Mouse (Mus musculus): ENCODE data around the gene Notch3.
"Not testable (repeated sequence)": the region's sequence is repeated elsewhere in the genome, so short reads cannot be mapped to it uniquely, and the experiment has no call there.

The Notch3 gene

DNA sequence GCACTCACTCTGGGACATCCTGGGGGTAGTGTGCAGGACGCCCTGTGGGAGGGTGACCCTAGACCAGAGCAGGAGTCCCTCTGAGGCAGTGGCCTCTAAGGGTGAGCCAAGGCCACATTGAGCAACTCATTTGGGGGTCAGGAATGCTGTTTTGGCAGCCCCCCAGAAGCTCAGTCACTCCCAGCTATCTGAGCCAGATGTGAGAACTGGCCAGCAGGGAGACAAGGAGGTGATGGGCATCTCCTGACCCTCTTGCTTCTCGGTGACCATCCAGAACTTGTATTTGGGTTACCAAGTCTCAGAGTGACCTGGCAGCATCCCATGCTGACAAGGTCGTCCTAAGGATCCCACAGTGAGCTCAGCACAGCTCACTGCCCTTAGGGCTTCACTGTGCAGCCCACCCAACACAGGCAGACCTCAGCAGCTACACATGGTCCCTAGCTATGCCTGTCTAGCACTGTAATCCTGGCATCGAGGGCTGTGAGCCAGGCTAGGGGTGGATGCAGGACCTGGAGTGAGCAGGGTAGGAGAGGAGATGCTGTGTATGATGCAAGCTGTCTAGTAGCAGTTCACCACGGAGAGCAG lies 49.3 kb downstream of the Notch3 start:
- DNase-seq = peak; percentile 73

DNA sequence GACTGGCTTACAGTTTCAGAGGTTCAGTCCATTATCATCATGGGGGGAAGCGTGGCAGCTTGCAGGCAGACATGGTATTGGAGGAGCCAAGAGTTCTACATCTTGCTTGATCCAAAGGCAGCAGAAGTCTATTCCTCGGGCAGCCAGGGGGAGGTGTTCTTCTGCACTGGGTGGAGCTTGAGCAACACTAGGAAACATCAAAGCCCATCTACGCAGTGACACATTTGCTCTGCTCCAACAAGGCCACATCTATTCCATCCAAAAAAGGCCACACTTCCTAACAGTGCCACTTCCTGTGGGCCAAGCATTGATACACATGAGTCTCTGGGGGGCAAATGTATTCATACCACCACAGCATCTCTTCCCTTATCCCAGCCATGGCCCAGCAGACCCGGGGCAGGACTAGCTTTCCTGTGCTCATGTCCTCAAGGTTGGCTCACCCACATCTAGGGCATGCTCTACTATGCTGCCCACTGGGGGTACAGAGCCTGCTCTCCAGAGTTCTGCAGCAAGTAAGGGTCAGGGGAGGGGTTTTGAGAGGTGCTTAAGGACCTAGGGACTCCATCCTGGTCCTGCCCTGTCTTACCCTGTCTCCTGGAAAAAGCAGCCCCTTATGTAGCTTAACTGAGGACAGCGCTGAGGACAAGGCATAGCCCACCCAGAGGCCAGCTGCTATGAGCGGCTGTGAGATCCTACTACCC lies 49.9 kb downstream of the Notch3 start:
- no peak for DNase-seq

GRCm38 (mm10) chr17:32114486-32114885 lies 52.2 kb downstream of the Notch3 start:
- not testable (repeated sequence) for DNase-seq

- peak; percentile 84 for DNase-seq
These were observed 52.9 kb downstream of the Notch3 start for GRCm38 (mm10) chr17:32113523-32114421.

- no peak for DNase-seq
These were observed 53.5 kb downstream of the Notch3 start for GRCm38 (mm10) chr17:32113255-32113522.

GRCm38 (mm10) chr17:32112434-32113254 lies 54.0 kb downstream of the Notch3 start:
- no peak for DNase-seq

- DNase-seq = no peak
These were observed 55.5 kb downstream of the Notch3 start for GRCm38 (mm10) chr17:32110980-32111780.

- DNase-seq = peak; percentile 58
These were observed 56.2 kb downstream of the Notch3 start for GRCm38 (mm10) chr17:32110424-32110823.

GRCm38 (mm10) chr17:32109201-32109940 lies 57.3 kb downstream of the Notch3 start:
- DNase-seq = no peak

DNA sequence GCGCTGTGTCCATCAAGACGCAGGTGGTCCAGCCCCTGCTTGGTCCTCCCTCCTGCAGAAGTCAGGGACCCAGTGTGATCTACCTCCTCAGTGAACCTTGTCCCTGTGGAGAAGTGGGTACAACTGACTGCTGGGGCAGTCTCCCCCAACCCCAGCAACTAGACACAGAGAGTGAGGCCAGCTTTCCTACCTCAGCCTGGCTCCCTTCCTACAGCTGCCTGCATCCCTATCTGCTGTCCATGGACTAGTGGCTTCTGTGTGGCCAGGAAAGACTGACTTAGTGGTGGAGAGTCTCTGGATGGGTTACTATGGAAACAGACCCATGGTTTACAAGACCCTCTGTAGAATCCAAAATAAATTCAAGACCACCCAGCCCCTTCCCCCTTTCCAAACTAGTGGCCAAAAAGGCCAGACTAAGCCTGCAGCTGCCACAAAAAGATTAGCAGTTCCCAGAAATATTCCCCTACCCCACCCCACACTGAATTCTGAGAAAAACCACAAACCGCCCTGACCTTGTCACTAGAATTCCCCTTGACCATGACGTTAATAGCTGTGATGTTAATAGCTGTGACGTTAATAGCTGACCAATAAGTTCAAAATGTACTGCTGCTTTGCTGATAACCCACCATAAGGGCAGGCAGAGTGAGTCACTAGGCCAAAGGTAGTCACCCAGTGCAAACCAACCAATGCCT lies 58.2 kb downstream of the Notch3 start:
- not testable (repeated sequence) for DNase-seq

GRCm38 (mm10) chr17:32107877-32108276 lies 58.8 kb downstream of the Notch3 start:
- DNase-seq = no peak

DNA sequence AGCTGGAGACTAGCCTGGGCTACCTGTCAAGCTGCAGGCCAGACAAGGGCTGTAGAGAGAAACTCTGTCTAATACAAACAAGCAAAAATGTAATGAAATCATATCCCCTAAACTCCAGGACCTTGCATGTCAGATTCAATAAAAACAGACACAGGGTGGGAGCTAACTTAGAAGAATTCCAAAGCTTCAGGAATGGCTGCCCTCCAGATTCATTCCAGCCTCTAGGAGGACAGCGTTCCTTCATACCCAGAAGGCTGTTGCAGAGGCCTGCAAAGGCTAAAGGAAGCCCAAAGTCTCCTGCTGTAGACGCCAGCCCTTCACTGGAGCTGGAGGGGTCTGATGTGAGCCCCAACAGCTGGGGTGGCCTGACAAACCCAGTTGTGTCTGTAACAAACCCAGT lies 60.3 kb downstream of the Notch3 start:
- DNase-seq = peak; percentile 43

- peak; percentile 53 for DNase-seq
These were observed 63.6 kb downstream of the Notch3 start for GRCm38 (mm10) chr17:32103054-32103453.

DNA sequence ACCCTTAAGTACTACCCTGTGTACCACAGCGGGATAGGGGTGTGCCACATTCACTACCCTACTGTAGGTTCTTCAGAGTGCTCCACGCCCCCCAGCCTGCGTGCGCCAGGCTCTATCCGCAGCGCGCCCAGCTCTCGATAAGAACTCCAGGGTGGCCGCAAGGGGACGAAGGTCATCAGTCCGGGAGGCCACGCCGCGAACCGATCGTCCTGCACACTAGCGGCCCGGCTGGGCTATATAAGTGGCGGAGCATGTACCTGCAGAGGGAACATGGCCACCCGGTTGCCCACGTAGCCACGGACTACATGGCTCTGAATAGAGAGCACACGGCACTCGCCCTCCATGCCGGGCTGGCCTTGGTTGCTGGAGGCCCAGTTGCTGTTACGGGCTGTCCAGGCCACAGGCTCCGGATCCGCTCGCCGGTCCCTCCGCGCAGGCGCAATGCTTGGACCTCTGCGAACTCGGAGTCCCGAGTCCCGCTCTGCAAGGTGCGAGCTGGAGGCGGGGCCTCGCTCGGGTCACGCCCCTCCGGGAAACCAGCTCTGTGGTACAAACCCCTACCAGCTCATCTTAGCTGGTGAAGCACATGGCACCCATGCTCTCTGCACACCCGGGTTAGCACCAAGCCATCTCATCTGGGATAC lies 66.6 kb downstream of the Notch3 start:
- DNase-seq = peak; percentile 89

DNA sequence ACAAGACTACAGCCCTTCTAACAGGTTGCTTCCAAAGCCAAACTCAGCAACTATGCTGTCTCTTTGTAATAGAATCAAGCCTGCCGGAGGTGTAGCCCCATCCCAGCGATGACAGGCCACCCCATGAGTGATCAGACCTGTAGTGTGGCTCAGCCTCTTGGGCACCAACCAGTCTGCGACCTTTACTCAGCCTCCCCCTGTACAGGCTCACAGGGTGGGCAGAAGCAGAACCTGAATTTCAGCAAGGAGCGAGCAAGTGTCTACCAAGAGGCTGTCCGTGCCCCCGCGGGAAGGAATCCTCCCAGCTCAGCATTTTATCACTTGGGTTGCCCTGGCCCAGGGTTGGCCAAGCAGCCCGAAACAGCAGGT lies 67.1 kb downstream of the Notch3 start:
- DNase-seq = no peak

- not testable (repeated sequence) for DNase-seq
These were observed 67.7 kb downstream of the Notch3 start for GRCm38 (mm10) chr17:32098905-32099304.

DNA sequence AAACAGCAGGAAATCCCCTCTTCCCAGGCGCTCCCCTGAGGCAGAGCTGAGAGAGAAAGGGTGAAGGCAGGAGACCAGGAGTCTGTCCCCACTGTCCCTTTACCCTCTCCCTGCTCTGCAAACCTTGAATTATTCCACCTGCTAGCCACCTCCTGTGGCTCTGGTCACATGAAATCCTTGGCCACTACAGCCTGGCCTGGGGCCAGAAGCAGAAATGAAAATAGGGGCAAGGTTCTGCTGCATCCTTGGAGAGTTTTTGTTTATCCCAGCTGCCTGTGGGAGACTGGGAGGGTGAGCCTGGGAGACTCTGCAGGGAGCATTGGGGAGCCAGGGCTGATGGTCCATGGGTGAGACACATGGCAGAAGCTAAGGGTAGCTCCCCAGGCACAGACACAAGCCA lies 69.0 kb downstream of the Notch3 start:
- peak; percentile 77 for DNase-seq

GRCm38 (mm10) chr17:32092895-32093294 lies 73.8 kb downstream of the Notch3 start:
- no peak for DNase-seq

- no peak for DNase-seq
These were observed 74.4 kb downstream of the Notch3 start for GRCm38 (mm10) chr17:32092241-32092619.
